Mouse (Mus musculus) limb, embryonic 10.5 days (tissue): ENCODE data around the gene Ptgs2. TPM values are rescaled to one million over a fixed set of nuclear protein-coding genes. Genes with fewer than 3 reads are reported as not detected.

Experiments used
- microRNA-seq: library from miRNA; unstranded; fragments of <30 nt; microRNA quantifications from one replicate; pipeline ENCODE4, GENCODE M21; 2017
- polyA plus RNA-seq: library from polyadenylated mRNA; unstranded; fragments of >200 nt; fragmentation: Nextera tagmentation; extraction: Ambion mirVana; gene quantifications from 2 replicates; pipeline ENCODE4 v1.2.1, GENCODE M21; 2016

Gene Ptgs2
- polyA plus RNA-seq, 1 experiment from 2014 or later, result not detected

Small RNAs within 50 kb of the gene (microRNA-seq; reads per million reads assigned to microRNA genes)
- not detected for gene Gm44329

Other genes with a start within 250 kb of the Ptgs2 start
- 6.8 and 8.7 TPM in 2 replicates for gene Pla2g4a, start 138.7 kb upstream of the Ptgs2 start, polyA plus RNA-seq
- gene Pdc, start 219.4 kb downstream of the Ptgs2 start, polyA plus RNA-seq, result not detected in 2 replicates